Mouse (Mus musculus): ENCODE measurements around the gene 5830411N06Rik. TPM values are rescaled to one million over a fixed set of nuclear protein-coding genes. Genes with fewer than 3 reads are reported as not detected.

Gene 5830411N06Rik
- total RNA-seq, 2 experiments from 2014 or later: 0.27 TPM; not detected in 1

Other genes starting within 250 kb of the 5830411N06Rik start
- gene Zfp511, start 210.9 kb upstream of the 5830411N06Rik start, total RNA-seq (2021): 10 to 100 TPM; 23.8 to 24.2 TPM
- 10 to 100 TPM; 34.1 to 35.4 TPM for gene Tubgcp2, start 210.6 kb upstream of the 5830411N06Rik start, total RNA-seq (2021)
- under 1 TPM in 1 of 2 experiments, not detected in 1; 0.15 TPM for gene Msx3, start 198.2 kb upstream of the 5830411N06Rik start, total RNA-seq (2021)
- gene Caly, start 164.7 kb upstream of the 5830411N06Rik start, total RNA-seq (2021): 100 to 1,000 TPM; 269 to 293 TPM
- gene Prap1, start 153.9 kb upstream of the 5830411N06Rik start, total RNA-seq (2021): not detected
- gene Fuom, start 144.8 kb upstream of the 5830411N06Rik start, total RNA-seq (2021): 10 to 100 TPM; 41.7 to 43.4 TPM
- 1 to 10 TPM; 4.7 to 5.2 TPM for gene Paox, start 131.5 kb upstream of the 5830411N06Rik start, total RNA-seq (2021)
- gene Echs1, start 130.8 kb upstream of the 5830411N06Rik start, total RNA-seq (2021): 10 to 100 TPM; 63.7 to 66.6 TPM
- gene Mtg1, start 109.7 kb upstream of the 5830411N06Rik start, total RNA-seq (2021): 10 to 100 TPM; 20.9 to 27.8 TPM
- gene Sprn, start 92.4 kb upstream of the 5830411N06Rik start, total RNA-seq (2021): 100 to 1,000 TPM; 151 to 156 TPM
- not detected for gene Olfr522, start 82.5 kb upstream of the 5830411N06Rik start, total RNA-seq (2021)
- gene Olfr523, start 74.1 kb upstream of the 5830411N06Rik start, total RNA-seq (2021): under 1 TPM in 1 of 2 experiments, not detected in 1; 0.10 TPM
- gene Olfr524, start 41.3 kb upstream of the 5830411N06Rik start, total RNA-seq (2021): not detected
- gene Cd163l1, start 29.0 kb upstream of the 5830411N06Rik start, total RNA-seq (2021): under 1 TPM; 0.57 to 0.76 TPM
- not detected for gene Olfr525, start 73.6 kb downstream of the 5830411N06Rik start, total RNA-seq (2021)
- gene Olfr527, start 86.7 kb downstream of the 5830411N06Rik start, total RNA-seq (2021): not detected
- not detected for gene Olfr60, start 114.4 kb downstream of the 5830411N06Rik start, total RNA-seq (2021)
- not detected for gene Olfr530, start 129.0 kb downstream of the 5830411N06Rik start, total RNA-seq (2021)
- not detected for gene Olfr531, start 155.6 kb downstream of the 5830411N06Rik start, total RNA-seq (2021)
- gene Olfr532, start 174.4 kb downstream of the 5830411N06Rik start, total RNA-seq (2021): not detected
- gene Olfr533, start 216.1 kb downstream of the 5830411N06Rik start, total RNA-seq (2021): not detected
- gene Olfr535, start 236.9 kb downstream of the 5830411N06Rik start, total RNA-seq (2021): under 1 TPM; 0.22 to 0.33 TPM